33 mouse cellular contexts compared by ENCODE assay signal in the genomic region with DNA sequence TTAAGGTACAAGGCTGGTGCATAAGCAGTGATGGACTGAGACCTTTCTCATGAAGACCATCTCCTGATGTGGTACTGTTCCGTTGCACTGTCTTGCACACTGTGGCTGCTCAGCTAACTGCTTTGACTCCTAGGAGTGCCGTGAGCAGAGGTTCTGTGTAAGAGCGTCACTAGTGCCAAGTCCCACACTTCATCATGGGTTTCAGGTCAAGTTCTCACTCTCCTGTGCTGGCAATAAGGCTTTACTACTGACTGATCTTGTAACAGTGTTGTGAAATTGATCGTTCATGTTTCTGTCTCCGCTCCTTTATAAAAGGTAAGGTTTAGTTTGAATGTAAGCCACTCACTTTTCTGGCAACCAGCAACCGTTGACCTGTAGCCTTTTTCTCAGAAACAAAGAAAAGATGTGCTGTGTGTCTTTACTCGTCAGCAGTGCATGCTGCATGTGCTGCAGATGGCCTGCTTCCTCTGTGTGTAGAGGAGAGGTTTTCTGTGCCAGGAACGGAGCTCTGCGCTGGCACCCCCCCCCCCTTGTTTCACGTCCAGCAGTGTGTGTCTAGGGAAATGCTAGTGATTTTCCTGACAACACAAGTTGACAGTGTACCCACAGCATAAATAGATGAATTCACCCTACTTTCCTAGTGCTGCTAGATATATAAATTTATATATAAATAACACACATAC. TPM values are rescaled to one million over a fixed set of nuclear protein-coding genes. Genes with fewer than 3 reads are reported as not detected.
A peak's percentile ranks its signal among the peaks of the same experiment; 100 is the strongest.
DNase-seq lines count a peak whose midpoint lies in the region; ATAC-seq and TF ChIP-seq lines count a peak whose summit lies in the region.
"Had no signal": no experiment of that assay in that cellular context is flagged by ENCODE, and none has a peak within 500 bp of the region (broad histone marks: within the 10 kb centered on the region; RNA-seq: fewer than 3 reads in every experiment).

No protein-coding gene starts in this region.

- 0 out of 2 replicates have a peak overlapping the region, but pooled peaks have one; percentile 2 for H3K9ac ChIP-seq in forebrain, embryonic 13.5 days
- no peak overlapping the region for H3K9ac ChIP-seq in forebrain, postnatal 0 days
- H3K9ac ChIP-seq in forebrain, embryonic 11.5 days (ENCODE audit: low read length), result no peak overlapping the region
- H3K9ac ChIP-seq: embryonic facial prominence, embryonic 13.5 days; hindbrain, embryonic 12.5 days had no signal

- WGBS in forebrain, embryonic 13.5 days, result 78% methylated on average over 10 of the region's 10 CpGs
- WGBS in forebrain, embryonic 10.5 days, result 92% methylated on average over 10 of the region's 10 CpGs
- WGBS in forebrain, postnatal 0 days, result 62% methylated on average over 10 of the region's 10 CpGs
- WGBS in forebrain, embryonic 11.5 days, result 92% methylated on average over 10 of the region's 10 CpGs

- DNase-seq in forebrain, embryonic 10.5 days (ENCODE audit: extremely low spot score, low spot score), result no peak
- DNase-seq in forebrain, postnatal 0 days, result no peak
- DNase-seq in forebrain, embryonic 11.5 days (ENCODE audit: low spot score), result no peak
- peak; percentile 6 for DNase-seq in kidney, adult 18-20 months
- DNase-seq in kidney, adult 8-10 months, result no peak
- DNase-seq in brain, adult 2 months (ENCODE audit: low read depth, low spot score), result peak; percentile 53
- no peak for DNase-seq in gastrocnemius, postnatal 10 days
- DNase-seq: adrenal gland, adult 8-10 months; adrenal gland, postnatal 25 days; cerebellum, adult 11 months; cerebellum, adult 2 months; cerebellum, adult 9-11 months; cerebellum, postnatal 25 days; embryo, embryonic 11 days; gastrocnemius, adult 2 months; gastrocnemius, postnatal 25 days; kidney, adult 2 months had no signal

- no peaks in the 10 kb centered on the region for H3K9me3 ChIP-seq in forebrain, embryonic 13.5 days (replicated peaks)
- H3K9me3 ChIP-seq in forebrain, embryonic 10.5 days, result no peaks in the 10 kb centered on the region
- no peaks in the 10 kb centered on the region for H3K9me3 ChIP-seq in forebrain, postnatal 0 days (ENCODE audit: low read length)
- no peaks in the 10 kb centered on the region for H3K9me3 ChIP-seq in forebrain, embryonic 11.5 days (ENCODE audit: control insufficient read depth, low read length)
- H3K9me3 ChIP-seq: embryonic facial prominence, embryonic 10.5 days; embryonic facial prominence, embryonic 13.5 days; hindbrain, embryonic 12.5 days had no signal

- no peak overlapping the region for H3K4me2 ChIP-seq in forebrain, embryonic 13.5 days
- no peak overlapping the region for H3K4me2 ChIP-seq in forebrain, postnatal 0 days (ENCODE audit: low read depth)
- no peak overlapping the region for H3K4me2 ChIP-seq in forebrain, embryonic 11.5 days (ENCODE audit: low read depth, low read length, severe bottlenecking)
- H3K4me2 ChIP-seq: embryonic facial prominence, embryonic 13.5 days; heart, embryonic 11.5 days; hindbrain, embryonic 12.5 days had no signal

- peaks cover 11% of the 10 kb centered on the region for H3K36me3 ChIP-seq in forebrain, embryonic 13.5 days (ENCODE audit: poor library complexity, severe bottlenecking)
- H3K36me3 ChIP-seq in forebrain, embryonic 10.5 days (replicated peaks), result peaks cover 42% of the 10 kb centered on the region
- H3K36me3 ChIP-seq in forebrain, postnatal 0 days (ENCODE audit: insufficient read depth), result peaks cover 9% of the 10 kb centered on the region; the same call in 1 of the 2 replicates
- H3K36me3 ChIP-seq in forebrain, embryonic 11.5 days (ENCODE audit: control insufficient read depth, insufficient read depth, low read length), result no peaks in the 10 kb centered on the region

- no peak for ATAC-seq in forebrain, embryonic 13.5 days
- ATAC-seq in forebrain, postnatal 0 days, result peak; percentile 56; the same call in 1 of the 2 replicates
- ATAC-seq in forebrain, embryonic 11.5 days (replicated peaks; ENCODE audit: low FRiP score), result no peak
- ATAC-seq: activated CD4-positive, CD25-positive, alpha-beta regulatory T cell, adult 4 months; hindbrain, postnatal 0 days; inflammation-experienced regulatory T-cells, adult 6 months; intestine, embryonic 16.5 days had no signal

- TF ChIP-seq CTCF in forebrain, postnatal 0 days (IDR thresholded peaks at IDR 0.05; ENCODE audit: low read depth), result no peak

- no peaks in the 10 kb centered on the region for H3K4me1 ChIP-seq in forebrain, embryonic 13.5 days
- H3K4me1 ChIP-seq in forebrain, embryonic 10.5 days, result peaks cover 1% of the 10 kb centered on the region
- H3K4me1 ChIP-seq in forebrain, postnatal 0 days (ENCODE audit: insufficient read depth), result no peaks in the 10 kb centered on the region
- no peaks in the 10 kb centered on the region for H3K4me1 ChIP-seq in forebrain, embryonic 11.5 days (replicated peaks; ENCODE audit: control insufficient read depth, insufficient read depth, low read length)

- H3K27me3 ChIP-seq in forebrain, embryonic 13.5 days, result no peaks in the 10 kb centered on the region
- H3K27me3 ChIP-seq in forebrain, embryonic 10.5 days (ENCODE audit: poor library complexity, severe bottlenecking), result no peaks in the 10 kb centered on the region
- no peaks in the 10 kb centered on the region for H3K27me3 ChIP-seq in forebrain, postnatal 0 days (ENCODE audit: insufficient read depth, low read length)
- no peaks in the 10 kb centered on the region for H3K27me3 ChIP-seq in forebrain, embryonic 11.5 days (ENCODE audit: control insufficient read depth, insufficient read depth, low read length)
- H3K27me3 ChIP-seq: embryonic facial prominence, embryonic 13.5 days; hindbrain, embryonic 12.5 days had no signal

- H3K27ac ChIP-seq in forebrain, embryonic 13.5 days, result no peak overlapping the region
- H3K27ac ChIP-seq in forebrain, embryonic 10.5 days, result no peak overlapping the region
- H3K27ac ChIP-seq in forebrain, postnatal 0 days (ENCODE audit: low read depth, low read length), result no peak overlapping the region
- no peak overlapping the region for H3K27ac ChIP-seq in forebrain, embryonic 11.5 days (ENCODE audit: low read depth, low read length)
- H3K27ac ChIP-seq: embryonic facial prominence, embryonic 10.5 days; embryonic facial prominence, embryonic 13.5 days; gastrocnemius, adult 2 months; hindbrain, embryonic 12.5 days; hindbrain, postnatal 0 days had no signal

- H3K4me3 ChIP-seq in forebrain, embryonic 13.5 days, result no peak overlapping the region
- no peak overlapping the region for H3K4me3 ChIP-seq in forebrain, embryonic 10.5 days
- H3K4me3 ChIP-seq in forebrain, postnatal 0 days (ENCODE audit: low read depth, low read length), result no peak overlapping the region
- no peak overlapping the region for H3K4me3 ChIP-seq in forebrain, embryonic 11.5 days (ENCODE audit: low read depth, low read length)
- H3K4me3 ChIP-seq: embryonic facial prominence, embryonic 10.5 days; embryonic facial prominence, embryonic 13.5 days; erythroblast, embryonic 14.5 days; gastrocnemius, adult 2 months; hindbrain, embryonic 12.5 days had no signal

RNA-seq across cellular contexts. Expression of a gene that starts 25.8 kb away (rescaled TPM):
- 8.6 and 11.5 TPM in 2 replicates for polyA plus RNA-seq in forebrain, embryonic 13.5 days (2015; fragmentation: Nextera tagmentation; extraction: Ambion mirVana)
- 10.8 and 12.0 TPM in 2 replicates for polyA plus RNA-seq in forebrain, embryonic 10.5 days (2016; fragmentation: Nextera tagmentation; extraction: Ambion mirVana)
- total RNA-seq in forebrain, postnatal 0 days (2014; rRNA removed), result 17.3 and 25.4 TPM in 2 replicates
- 3.8 and 8.1 TPM in 2 replicates for polyA plus RNA-seq in forebrain, postnatal 0 days (2015; fragmentation: Nextera tagmentation; extraction: Ambion mirVana)
- polyA plus RNA-seq in forebrain, embryonic 11.5 days (2014; fragmentation: Nextera tagmentation; extraction: Ambion mirVana), result 11.8 and 12.9 TPM in 2 replicates
- total RNA-seq in gastrocnemius, postnatal 10 days (2021), result 1 to 10 TPM; 3.8 to 4.1 TPM
- polyA plus RNA-seq: erythroblast, embryonic 14.5 days had no signal

RNA-seq across cellular contexts. Expression of a gene that starts 25.8 kb away (rescaled TPM):
- 0.18 and 0.21 TPM in 2 replicates for polyA plus RNA-seq in forebrain, embryonic 13.5 days (2015; fragmentation: Nextera tagmentation; extraction: Ambion mirVana)
- polyA plus RNA-seq in forebrain, embryonic 10.5 days (2016; fragmentation: Nextera tagmentation; extraction: Ambion mirVana), result 0.12 and 0.15 TPM in 2 replicates
- total RNA-seq in forebrain, postnatal 0 days (2014; rRNA removed), result 0.23 TPM in 1 of 2 replicates, not detected in the other
- polyA plus RNA-seq in forebrain, postnatal 0 days (2015; fragmentation: Nextera tagmentation; extraction: Ambion mirVana), result 0.82 and 0.92 TPM in 2 replicates
- polyA plus RNA-seq in forebrain, embryonic 11.5 days (2014; fragmentation: Nextera tagmentation; extraction: Ambion mirVana), result 0.17 and 0.25 TPM in 2 replicates
- total RNA-seq in gastrocnemius, postnatal 10 days (2021), result not detected
- total RNA-seq: adrenal gland, adult 8-10 months; adrenal gland, postnatal 25 days; common myeloid progenitor, adult 5-6 weeks; ES-E14; gastrocnemius, adult 2 months; gastrocnemius, postnatal 25 days; heart, adult 8-10 months; heart, postnatal 25 days; hematopoietic stem cell, adult 5-6 weeks; hindbrain, postnatal 0 days had no signal
- polyA plus RNA-seq: activated CD4-positive, CD25-positive, alpha-beta regulatory T cell, adult 4 months; embryonic facial prominence, embryonic 10.5 days; heart, embryonic 14.5 days; inflammation-experienced regulatory T-cells, adult 6 months; intestine, embryonic 16.5 days; kidney, adult 2 months had no signal

RNA-seq across cellular contexts. Expression of a gene that starts 25.8 kb away (rescaled TPM):
- polyA plus RNA-seq in forebrain, embryonic 13.5 days (2015; fragmentation: Nextera tagmentation; extraction: Ambion mirVana), result 143 and 159 TPM in 2 replicates
- polyA plus RNA-seq in forebrain, embryonic 10.5 days (2016; fragmentation: Nextera tagmentation; extraction: Ambion mirVana), result 134 and 135 TPM in 2 replicates
- 33.6 and 37.0 TPM in 2 replicates for total RNA-seq in forebrain, postnatal 0 days (2014; rRNA removed)
- polyA plus RNA-seq in forebrain, postnatal 0 days (2015; fragmentation: Nextera tagmentation; extraction: Ambion mirVana), result 143 and 157 TPM in 2 replicates
- 116 and 117 TPM in 2 replicates for polyA plus RNA-seq in forebrain, embryonic 11.5 days (2014; fragmentation: Nextera tagmentation; extraction: Ambion mirVana)
- total RNA-seq in gastrocnemius, postnatal 10 days (2021), result 10 to 100 TPM; 19.6 to 24.1 TPM
- polyA plus RNA-seq: erythroblast, embryonic 14.5 days had no signal

Comparison
In these comparisons a context has a peak if more than half of its experiments do, and no peak if none do; other contexts are left out.
1. DNase-seq: peak in kidney, adult 18-20 months (single experiment) and brain, adult 2 months (single experiment); none in forebrain, embryonic 10.5 days (single experiment), forebrain, postnatal 0 days (single experiment), forebrain, embryonic 11.5 days (single experiment), kidney, adult 8-10 months (0 of 2) and gastrocnemius, postnatal 10 days (single experiment).